Mouse (Mus musculus): ENCODE measurements around the gene Rab5if.

- TF ChIP-seq CTCF (IDR thresholded peaks at IDR 0.05; ENCODE audit: borderline replicate concordance, extremely low read depth, insufficient read depth, insufficient read length) (no peak), POLR2A (IDR thresholded peaks at IDR 0.05; ENCODE audit: borderline replicate concordance, extremely low read depth, insufficient read depth, insufficient read length, poor library complexity, severe bottlenecking) (no peak)
These were observed 53.6 kb downstream of the Rab5if start for GRCm38 (mm10) chr2:156916419-156917125.

All from brain, embryonic 14.5 days (tissue).